Mouse (Mus musculus) lung, postnatal 14 days (tissue): Measurements from ENCODE around the gene Slc24a1.
"Not testable (repeated sequence)": the region's sequence is repeated elsewhere in the genome, so short reads cannot be mapped to it uniquely, and the experiment has no call there.

ENCODE experiments used
- DNase-seq: peaks from one replicate; pipeline ENCODE4 v3.0.0; 2021

Slc24a1 gene

GRCm38 (mm10) chr9:64951161-64951657, at the start of gene Slc24a1:
Slc24a1 (minus strand) TSS chr9:64951607.
- DNase-seq = no peak

GRCm38 (mm10) chr9:64995464-64995863, 44.1 kb upstream of the Slc24a1 start:
- not testable (repeated sequence) for DNase-seq

GRCm38 (mm10) chr9:64990291-64990690, 38.9 kb upstream of the Slc24a1 start:
- no peak for DNase-seq

- DNase-seq = no peak
These were observed 37.0 kb upstream of the Slc24a1 start for GRCm38 (mm10) chr9:64988443-64988842.

- no peak for DNase-seq
These were observed 36.2 kb upstream of the Slc24a1 start for GRCm38 (mm10) chr9:64987651-64988050.

DNA sequence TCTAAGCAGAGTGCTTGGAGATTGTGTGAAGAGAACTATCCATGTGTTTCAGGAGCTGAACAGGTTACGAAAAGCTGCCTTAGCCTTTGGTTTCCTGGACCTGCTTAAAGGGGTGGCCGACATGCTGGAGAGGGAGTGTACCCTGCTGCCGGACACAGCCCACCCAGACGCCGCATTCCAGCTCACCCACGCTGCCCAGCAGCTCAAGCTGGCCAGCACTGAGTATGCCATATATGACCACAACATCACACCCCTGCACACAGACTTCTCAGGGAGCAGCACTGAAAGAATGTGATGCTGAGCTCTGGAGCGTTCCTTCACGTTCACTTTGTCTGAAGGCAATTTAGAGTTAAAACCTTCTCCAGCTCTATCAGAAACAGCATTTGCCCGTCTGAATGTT, 34.4 kb upstream of the Slc24a1 start:
- no peak for DNase-seq

DNA sequence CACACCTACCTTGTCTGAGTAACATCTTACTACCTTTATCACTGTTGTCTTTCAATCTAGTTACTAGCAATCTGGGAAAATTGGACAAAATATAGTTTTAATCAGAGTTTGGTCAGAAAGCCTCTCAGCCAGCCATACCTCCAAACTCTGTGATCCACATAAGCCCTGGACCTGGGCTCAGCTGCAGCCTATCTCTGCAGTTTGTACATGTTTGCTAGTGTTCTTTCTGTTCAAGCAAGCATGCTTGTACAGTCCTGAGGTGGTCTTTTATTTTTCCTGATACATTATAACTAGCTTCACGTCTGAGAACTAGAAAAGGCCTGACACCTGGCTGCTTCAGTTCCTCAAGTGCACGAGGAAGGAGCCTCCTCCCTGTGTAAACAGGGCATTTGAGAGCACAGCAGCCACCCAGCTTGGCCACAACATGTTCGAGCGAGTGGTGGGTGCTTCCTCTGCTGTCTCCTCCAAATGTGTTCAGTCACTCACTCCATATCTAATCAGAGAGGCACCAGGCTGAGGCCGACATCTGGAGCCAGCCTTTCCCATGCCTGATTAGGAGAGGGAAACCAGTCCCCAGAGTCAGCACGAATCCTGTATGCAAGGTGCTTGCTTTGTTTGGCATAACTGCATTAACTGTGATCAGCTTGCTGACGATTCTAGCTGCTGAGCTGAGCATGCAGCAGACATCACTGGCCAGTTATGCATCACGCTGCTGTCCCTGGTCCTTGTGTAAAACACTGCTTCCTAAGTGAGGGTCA, 33.8 kb upstream of the Slc24a1 start:
- no peak for DNase-seq

- DNase-seq = no peak
These were observed 30.5 kb upstream of the Slc24a1 start for GRCm38 (mm10) chr9:64981904-64982303.

DNA sequence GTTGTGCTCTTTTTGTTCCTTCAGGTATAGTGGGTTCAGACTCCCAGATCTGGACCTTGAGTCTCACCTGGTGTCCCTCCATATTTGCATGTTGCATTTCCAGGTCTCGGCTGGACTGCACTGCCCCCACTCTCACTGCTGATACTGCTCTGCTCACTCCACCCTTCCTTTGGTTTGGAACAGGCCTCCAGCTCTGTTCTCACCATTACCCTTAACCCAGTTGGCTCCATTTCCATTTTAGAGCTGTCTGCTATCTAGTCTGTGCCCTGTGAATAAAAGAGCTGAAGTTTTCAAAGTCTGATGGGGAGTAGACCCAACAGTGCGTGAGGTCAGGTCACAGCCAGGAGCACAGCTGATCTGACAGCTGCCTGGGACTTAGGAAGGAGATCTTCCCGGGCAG, 29.1 kb upstream of the Slc24a1 start:
- DNase-seq = no peak

DNA sequence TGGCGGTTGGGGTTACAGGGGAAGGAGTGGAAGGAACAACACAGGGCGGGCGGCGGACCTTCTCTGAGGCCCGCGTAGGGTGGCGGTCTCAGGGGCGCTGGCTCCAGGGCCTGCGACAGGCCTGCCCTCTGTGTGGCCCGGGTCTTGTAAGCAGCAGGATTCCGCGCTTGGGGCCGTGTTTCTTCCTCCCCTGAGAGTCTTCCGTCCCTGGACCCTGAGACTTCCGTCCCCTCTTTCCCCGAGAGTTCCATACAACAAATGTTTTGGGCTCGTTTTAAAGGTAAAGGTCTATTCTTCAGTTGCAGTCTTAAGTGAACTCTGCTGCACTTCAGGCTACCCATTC, 9.5 kb upstream of the Slc24a1 start:
- no peak for DNase-seq

DNA sequence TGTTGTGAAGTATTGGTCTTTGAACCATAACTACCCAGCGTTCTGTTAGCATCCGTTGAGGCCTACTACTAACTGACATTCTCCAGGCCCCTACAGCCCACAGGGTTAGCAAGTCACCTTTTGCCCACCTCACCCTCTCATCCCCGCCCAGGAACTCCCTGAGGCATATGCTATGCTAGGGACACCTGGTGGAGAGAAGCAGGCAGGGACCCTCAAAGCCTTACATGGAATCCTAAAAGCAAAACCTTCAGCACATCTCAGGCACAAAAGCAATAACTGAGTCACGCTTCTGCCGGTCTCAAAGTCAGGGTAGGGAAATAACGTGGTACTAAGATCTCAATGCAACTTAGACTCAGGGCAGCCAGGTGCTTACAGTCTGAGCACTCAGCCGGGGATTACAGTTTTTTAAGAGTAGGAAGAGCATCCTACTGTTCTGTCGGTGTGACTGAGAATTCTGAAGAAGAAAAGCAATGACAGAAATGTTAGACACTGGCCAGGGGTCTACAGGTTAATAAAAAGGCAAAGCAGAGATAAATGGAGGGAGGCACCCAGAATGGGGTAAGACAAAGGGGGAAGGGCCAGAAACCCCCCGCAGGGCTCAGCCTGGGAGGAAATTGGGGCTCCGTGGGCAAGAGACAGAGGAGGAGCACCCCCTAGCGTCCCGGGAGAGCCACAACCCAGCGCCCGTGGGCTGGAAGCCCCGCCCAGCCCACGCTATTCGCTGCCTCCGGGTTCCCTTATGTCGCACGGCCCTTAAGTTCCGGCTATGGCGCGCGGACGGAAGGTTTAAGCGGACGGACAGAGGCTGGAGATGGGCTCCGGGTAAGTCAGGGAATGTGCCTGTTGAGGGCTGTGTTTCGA, 8.9 kb upstream of the Slc24a1 start, which contains the start of gene Ints14:
Gene Ints14, plus strand, starts transcription at position 789 of the 861 bp plus-strand sequence.
- DNase-seq = peak; percentile 98

DNA sequence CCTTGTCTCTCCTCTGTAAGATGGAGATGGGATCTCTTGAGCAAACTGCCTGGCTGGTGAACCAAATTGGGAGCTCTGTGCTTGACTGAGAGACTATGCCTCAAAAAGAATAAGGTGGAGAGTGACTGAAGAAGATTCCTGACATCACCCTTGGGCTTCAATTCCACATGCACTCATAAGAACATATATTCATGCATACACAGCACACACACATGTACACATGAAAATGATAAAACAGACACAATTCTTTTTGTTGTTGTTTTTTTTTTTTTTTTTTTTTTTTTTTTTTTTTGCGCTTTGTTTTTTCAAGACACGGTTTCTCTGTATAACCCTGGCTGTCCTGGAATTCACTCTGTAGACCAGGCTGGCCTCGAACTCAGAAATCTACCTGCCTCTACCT, 5.9 kb upstream of the Slc24a1 start:
- DNase-seq = no peak

DNA sequence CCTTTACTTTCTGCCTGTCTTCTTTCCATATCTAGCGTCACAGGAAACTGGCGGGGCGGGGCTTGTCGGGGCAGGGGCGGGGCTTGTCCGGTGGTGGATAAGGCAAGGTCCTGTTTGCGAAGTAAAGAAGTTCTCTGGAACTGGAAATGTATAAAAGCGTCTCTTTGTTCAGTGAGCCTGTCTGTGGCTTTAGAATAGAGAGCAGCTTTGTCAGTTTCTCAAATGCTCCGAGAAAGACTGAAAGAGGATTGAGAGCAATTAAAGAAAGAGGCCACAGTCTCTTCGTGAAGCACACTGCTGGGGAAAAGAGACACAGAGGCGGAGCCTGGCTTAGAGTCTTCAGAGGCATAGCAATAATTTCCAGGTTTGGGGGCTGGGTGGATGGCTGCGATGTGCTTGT, 4.9 kb upstream of the Slc24a1 start:
- peak; percentile 42 for DNase-seq

- no peak for DNase-seq
These were observed 1.8 kb upstream of the Slc24a1 start for GRCm38 (mm10) chr9:64953190-64953589.

GRCm38 (mm10) chr9:64952055-64952454, 648 bp upstream of the Slc24a1 start:
- no peak for DNase-seq

- no peak for DNase-seq
These were observed 3.8 kb downstream of the Slc24a1 start for GRCm38 (mm10) chr9:64947483-64948095.

- no peak for DNase-seq
These were observed 7.4 kb downstream of the Slc24a1 start for GRCm38 (mm10) chr9:64943997-64944396.

DNA sequence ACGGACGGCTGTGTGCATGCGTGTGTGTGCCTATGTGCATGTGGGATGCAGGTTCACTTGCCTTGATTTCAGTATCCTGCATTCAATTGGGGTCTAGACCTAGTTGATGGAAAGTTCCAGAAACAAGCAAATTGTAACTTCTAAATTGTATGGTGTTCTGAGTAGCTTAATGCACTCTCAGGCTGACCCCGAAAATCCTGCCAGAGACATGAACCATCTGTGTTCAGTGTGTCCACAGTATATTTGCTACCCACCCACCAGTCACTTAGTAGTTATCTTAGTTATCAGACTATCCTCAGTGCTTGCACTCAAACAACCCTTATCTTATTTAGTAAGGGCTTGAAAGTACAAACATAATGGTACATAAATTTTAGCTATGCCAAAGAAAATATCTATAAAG, 9.8 kb downstream of the Slc24a1 start:
- DNase-seq = no peak

DNA sequence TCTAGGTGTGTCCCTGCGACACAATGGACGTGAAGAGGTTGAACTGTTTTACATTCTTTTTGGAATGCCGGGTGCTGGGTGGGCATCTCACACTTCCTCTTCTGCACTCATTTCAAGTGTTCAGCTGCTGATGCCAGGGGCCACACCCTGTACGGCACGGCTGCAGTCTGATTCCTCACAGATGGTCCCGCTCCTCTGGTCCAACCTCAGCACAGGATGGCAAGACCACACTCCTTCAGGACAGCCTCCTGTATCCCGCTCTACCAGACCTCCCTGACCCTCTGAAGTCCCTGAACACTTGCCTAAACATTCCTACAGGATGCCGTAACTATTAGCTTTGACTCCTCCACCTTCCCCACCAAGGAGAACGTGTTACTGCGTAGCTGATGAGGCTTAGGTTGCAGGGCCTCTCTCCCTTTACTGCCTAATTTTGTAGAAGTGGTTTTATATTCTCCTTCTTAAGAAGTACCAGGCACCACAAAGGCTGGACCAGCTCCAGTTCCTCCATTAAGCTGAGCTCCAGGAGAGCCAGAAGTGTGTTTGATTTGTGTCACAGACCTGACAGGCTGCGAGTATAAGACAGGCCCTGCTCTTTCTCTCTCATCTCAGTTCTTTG, 10.6 kb downstream of the Slc24a1 start:
- no peak for DNase-seq

GRCm38 (mm10) chr9:64939790-64940189, 11.6 kb downstream of the Slc24a1 start:
- no peak for DNase-seq

DNA sequence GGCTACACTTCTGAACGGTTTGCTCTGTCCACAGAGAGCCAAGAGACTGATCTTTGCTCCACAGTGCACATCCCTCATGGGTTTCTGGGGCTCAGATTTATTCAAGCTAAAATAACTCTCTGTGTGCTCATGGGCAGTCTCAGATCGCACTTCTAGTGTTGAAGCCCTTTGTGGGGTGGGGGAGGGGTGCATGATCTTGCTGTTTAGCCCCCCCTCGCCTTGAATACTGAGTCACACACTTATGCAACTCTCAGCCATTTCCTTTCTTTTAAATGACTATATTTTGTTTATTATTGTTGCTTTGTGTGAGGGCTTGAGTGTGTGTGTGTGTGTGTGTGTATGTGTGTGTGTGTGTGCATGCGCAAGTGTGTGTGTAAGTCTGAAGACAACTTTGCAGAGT, 12.1 kb downstream of the Slc24a1 start:
- DNase-seq = no peak

- no peak for DNase-seq
These were observed 12.9 kb downstream of the Slc24a1 start for GRCm38 (mm10) chr9:64938535-64938934.

DNA sequence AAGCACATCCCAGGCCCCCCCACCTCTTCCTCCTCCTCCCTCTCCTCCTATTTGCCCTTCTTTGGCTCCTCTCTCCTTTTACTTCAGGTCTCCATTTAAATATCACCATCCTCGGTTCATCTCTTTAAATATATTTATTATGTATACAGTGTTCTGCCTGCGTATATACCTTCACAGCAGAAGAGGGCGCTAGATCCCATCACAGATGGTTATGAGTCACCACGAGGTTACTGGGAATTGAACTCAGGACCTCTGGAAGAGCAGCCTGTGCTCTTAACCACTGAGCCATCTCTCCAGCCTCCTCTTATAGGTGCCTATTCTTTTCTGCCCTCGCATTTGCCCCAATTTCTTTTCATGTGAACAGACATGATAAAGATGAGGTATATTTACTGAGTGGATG, 13.9 kb downstream of the Slc24a1 start:
- DNase-seq = no peak
